Mouse (Mus musculus) urinary bladder, postnatal 10 days (tissue): ENCODE measurements at regions not wholly inside any gene's neighbourhood (a gene's known extent, or its start where the extent isn't known, plus 50 kb on each side); places are given as distances from the start of the nearest gene placed in this dataset.

Experiments used
- DNase-seq: peaks from one replicate; pipeline ENCODE4 v3.0.0; 2022; ENCODE audit warnings: low spot score

DNA sequence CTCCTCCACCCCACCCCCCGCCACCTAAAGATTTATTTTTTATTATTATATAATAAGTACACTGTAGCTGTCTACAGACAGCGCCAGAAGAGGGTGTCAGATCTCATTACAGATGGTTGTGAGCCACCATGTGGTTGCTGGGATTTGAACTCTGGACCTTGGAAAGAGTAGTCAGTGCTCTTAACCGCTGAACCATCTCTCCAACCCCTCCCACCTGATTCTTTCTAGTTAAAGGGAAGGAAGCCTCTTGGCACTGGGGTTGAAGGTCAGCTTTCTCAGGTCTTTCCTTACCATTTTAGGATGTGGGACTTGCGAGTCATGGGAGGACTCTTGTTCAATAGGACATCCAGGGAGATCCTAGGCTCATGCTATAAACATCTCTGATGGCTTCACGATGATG, 54.7 kb downstream of the Hes1 start:
- no peak for DNase-seq

DNA sequence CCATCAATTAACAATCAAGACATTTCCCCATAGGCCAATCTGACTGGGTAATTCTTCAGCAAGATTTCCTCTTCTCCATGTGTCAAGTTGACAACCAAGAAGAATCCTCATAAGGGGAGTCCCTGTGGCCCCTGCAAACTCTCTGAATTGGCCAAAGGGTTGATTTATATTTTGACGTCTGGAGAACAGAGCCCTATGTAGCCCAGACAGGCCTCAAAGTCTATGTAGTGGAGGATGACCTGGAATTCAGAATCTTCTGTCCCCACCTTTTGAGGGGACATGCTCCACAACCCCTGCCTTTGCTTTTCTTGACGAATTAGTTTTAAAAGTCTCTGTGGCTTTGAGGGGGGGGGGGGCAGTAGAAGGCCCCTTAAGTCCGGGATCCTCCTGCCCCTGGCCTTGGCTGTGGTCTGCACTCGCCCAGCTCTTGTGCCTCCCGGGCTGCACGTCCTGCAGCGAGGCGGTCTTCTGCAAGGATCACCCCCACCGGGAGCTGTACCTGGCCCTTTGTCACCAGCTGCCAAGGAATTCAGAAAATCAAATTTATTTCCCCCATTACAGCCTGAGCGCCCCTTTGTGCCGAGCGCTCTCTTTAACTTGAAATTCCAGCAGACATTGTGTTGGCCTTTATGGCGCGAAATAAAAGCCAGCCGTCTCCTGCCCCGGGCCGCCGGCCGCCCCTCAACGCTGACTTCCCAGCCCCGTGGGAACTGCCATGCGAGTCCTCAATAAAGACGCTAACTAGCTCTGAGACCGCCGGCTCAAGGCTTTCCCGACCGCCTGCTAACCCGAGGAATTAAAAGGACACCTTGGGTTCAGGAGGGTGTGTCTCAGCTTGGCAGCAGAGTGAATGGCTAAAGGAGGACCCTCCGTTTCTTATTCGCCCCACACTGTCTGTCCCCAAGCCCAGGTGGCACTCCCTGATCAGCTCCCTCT, 56.4 kb downstream of the Hes1 start:
- no peak for DNase-seq

DNA sequence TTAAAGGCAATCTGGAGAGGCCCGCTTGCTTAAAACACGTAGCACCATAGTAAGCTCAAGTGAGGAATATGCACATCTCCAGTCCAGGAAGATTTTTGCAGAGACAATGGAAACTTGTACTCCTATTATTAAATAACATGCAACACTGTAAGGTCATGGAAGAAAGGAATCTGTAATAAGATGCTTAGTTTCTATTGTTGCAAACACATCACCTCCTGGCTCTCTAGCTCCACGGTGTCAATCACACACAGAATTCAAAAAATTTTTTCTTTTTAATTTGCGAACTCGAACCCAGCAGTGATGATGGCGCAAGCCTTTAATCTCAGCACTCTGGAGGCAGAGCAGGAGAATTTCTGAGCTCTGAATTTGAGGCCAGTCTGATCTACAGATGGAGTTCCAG, 57.4 kb downstream of the Hes1 start:
- no peak for DNase-seq

DNA sequence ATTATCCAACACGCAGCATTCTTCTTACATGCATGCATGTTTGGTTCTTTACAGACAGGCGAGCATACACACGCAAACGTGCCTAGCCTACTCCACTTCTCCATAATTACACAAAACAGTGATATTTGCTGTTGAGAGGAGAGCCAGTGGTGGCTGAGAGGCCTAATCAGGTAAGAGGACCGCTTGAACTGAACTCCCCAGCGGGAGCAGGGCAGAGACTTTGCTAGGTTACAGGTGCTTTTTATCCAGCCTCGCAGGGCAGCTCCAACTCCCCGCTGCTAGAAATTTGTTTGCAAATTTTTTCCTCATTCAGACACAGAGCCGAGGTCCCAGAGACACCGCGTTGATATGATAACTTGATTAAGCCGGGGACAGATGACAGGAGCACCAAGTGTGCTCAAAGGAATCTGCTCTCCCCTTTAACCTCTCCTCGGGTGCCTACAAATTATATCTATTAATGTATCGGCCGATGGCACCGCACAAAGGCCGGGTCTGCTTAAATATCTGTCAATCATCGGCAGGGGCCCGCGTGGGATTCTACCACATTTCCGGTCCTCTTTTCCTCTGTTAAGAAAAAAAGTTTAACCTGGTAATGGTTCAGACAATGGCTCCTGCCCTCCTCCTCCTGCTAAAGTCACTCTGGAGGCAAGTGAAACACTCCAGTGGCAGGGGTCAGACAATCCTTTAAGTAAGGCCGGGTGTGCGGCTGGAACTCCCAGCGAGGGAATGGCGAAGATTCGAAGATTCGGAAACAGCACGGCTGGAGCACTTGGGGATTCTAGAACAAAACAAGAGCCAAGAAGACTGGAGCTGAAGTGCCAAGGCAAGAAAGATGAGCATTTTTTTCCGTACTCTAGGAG, 58.3 kb downstream of the Hes1 start:
- DNase-seq = no peak

DNA sequence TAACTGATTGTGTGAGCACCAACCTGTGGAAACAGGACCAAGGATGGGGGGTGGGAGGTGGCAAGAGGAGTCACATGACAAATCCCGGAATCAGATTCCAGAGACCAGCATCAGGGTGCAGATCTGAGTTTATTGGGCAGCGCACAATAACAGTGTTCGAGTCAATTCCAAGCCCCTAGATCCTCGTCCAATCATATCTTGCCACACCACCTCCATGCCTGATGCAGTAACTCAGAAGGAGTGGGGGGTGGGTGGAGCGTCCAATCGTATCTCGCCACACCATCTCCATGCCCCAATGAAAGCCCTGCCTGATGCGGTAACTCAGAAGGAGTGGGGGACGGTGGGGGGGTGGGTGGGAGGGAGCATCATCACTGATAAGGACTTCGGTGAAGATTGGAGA, 62.8 kb downstream of the Hes1 start:
- no peak for DNase-seq

DNA sequence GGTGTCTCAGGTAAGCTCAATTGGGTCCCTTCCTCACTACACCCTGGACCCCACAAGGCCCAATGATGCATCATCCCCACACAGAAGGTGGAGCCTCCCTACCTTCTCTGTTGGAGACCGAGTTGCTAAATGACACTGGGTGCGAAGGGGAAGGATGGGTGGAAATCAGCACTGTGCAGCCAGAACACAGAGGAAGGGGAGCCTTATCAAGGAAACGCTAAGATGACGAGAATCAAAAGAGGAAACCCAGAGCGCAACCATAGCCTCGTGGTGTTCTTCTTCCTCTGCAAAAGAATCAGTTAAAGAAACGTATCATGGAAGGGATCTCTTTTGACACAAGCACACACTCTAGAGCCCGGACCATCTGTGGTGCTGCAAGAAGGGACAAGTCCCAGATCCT, 64.6 kb downstream of the Hes1 start:
- no peak for DNase-seq

DNA sequence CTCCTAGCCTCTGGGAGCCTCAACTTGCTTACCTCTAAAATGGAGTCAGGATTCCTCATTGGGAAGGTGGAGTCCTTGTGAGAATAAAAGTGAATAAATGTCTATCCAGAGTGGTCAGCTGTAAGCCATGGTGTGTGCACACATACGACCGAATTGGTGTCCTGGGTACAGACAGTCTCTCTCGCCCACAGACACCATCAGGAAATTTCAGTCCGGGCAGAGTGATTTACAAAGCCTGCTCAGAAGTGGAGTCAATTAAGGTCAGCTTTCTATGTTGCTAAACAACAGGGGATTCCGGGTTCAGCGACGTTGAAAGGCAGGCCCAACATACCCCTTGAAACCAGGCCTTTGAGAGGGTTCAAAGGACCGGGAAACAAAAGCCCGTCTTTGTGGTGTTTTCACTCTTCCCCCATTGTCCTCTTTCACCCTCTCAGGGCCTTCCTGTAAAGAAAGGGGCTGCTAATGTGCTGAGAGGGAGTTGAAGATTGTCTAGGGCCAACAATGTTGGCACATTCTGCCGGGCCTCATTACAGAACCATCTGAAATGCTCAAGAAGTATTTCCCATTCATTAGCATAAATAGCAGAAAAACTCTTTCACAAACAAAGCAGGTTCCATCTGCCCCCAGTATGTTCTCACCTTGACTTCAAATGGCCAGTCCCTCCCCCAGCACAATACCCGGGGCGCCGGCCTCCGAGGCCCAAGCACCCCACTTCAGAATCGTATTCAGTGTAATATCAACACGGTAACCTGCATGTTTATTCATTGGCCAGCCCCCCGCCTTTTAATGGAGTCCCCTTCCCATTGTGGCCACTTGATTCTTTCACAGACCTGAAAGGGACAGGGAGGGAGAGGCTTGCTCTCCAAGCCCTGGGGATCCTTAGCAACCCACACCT, 65.3 kb downstream of the Hes1 start:
- DNase-seq = no peak

DNA sequence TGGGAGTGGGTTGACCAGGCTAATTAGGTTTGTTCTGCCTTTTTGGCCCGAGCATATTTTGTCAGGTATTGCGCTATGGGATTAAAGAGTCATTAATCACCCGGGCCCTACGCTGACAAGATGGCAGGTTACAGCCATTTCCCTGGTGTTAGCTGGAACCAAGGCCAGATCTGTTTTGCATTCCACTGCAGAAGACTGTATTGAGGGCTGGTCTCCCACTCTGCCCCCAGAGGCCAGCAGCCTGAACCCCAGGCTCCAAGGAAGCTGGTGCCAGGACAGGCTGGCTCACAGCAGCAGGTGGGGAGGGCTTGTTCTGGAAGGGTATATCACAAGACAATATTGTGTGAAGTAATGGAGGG, 65.9 kb downstream of the Hes1 start:
- DNase-seq = no peak

DNA sequence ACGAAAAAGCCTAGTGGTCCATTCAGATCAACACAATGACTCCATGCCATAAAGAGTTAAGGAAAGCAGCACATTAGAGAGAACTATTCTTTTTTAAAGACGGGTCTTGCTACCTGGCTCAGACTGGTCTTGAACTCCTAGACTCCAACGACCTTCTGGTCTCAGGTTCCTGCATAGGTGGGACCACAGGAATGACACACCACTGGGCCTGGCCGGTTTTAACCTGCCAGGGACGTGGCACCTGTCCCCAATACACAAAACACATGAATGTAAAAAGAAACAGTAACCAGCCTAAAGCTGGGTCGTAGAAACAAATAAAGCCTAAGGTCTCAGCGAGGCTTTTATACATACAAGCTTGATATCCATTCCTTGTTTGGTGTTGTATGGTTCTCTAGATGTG, 67.9 kb downstream of the Hes1 start:
- DNase-seq = no peak

DNA sequence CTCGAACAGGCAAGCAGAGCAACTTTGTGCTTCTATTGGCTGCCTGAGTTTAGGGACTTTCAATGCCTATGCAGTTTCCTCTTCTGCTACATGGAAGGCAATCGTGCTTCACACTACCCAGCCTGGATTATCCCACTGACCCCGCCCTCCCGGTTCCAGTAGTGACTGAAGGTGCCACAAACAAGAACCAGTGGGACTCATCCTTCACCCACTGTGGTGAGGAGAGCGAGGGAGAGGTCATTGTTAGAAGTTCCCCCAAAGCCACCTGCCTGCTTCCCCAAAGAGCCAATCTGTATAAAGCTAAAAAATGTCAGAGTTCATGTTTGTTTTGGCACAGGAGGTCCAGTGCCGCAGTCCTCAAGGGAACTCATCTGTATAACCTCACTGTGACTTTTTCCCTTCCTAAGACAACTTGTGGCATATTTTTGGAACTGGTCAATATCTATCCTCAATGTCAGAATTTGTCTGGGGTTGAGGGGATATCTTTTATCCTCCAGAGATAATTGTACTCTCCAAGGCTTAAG, 70.5 kb downstream of the Hes1 start:
- DNase-seq = no peak

DNA sequence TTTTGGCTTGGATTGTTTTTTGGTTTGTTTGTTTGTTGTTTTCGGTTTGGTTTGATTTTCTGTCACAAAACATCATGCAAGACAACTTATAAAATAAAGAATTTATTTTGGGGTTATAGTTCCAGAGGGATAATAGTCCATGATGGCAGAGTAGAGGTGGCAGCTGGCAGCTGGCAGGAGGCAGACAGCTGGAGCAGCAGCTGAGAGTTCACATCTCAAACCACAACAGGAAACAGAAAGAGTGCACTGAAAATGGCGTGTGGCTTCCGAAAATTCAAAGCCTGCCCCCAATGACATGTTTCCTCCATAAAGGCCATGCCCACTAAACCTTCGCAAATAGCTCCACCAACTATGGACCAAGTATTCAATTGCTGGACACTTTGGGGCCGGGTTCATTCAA, 72.7 kb downstream of the Hes1 start:
- DNase-seq = no peak

DNA sequence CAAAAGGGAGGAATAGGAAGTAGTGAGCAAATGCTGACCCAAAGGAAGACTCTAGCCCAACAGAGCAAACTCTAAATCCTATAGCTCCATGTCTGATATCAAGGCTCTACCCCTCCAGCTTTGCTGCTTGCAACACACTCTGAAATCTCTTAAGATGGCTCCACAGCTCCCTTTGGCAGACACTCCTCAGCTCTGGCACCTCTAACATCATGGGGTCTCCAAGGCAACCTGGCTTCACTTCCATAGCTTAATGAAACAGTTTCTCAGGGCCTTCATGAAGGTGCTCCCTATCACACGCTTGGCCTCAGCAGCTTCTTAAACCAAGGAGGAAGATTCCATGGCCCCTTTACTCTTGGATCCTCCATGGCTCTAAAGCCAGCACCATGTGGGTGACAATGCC, 73.6 kb downstream of the Hes1 start:
- no peak for DNase-seq

DNA sequence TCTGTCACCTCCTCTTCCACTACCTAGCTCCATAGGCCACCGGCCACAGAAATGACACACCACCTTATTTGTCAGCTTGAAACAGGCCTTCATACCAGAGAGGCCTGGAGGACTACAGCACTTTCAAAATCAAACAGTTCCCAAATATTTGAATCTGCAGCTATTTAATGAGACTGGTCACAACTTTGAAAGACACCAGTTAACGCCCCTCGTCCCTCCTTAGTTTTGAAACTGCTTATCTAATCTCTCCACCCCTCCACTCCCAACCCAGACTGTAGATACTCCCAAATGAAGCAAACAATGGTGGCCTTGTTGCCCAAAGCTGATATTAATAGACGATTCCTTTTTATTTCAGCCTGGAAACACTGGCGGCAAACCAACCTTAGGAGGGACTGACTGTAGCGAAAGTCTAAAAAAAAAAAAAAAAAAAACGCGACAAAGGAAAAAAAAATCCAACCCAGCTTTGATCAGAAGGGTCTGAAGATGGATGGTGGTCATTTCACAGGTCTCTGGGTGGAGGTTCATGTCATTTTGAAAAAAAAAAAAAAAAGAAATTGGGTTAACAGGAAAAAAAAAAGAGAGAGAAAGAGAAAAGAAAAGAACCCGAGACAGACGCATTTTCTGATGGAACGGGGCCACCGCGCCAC, 80.8 kb downstream of the Hes1 start:
- no peak for DNase-seq

DNA sequence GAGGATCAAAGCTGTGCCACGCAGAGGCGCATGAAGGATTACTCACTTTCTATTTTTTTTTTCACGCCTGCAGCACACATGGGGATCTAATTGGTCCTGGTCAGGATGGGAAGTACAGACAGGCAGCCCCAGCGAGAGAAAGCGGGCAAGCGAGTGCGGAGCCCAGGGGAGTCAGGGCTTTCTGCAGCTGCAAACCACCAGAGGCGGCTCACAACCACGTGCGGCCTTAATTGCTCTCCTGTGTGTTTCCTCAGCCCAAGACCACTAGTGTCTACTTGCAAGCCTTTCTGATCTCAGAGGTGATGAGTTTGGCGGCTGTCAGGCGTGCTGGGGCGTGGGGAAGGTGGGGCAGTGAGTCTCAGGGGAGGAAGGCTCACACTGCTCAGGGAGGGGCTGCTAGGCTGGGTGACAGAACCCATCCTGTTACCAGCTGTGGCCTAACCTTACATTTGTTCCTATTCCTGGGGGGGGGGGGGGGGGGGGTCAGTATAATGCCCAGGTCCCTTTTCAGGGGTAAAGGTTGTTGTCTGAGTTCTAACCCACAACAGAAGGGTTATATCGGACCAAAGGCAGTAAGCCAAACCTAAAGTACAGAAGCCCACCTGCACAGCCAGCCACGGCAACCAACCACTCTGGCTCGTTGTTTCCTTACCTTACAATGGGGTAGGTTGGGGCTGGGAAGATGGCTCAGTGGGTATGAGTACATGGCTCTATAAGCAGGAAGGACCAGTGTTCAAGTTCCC, 81.5 kb downstream of the Hes1 start:
- DNase-seq = no peak

DNA sequence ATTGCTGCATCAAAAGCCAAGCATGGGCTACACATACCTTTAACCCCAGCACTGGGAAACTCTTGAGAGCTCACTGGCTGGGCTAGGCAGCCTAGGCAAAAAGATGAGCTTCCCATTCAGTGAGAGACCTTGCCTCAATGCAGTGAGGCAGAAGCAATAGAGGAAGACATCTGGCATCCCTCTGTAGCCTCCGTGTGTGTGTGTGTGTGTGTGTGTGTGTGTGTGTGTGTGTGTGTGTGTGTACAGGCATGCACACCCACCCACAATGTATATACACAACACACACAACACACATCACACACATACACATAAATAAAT, 82.0 kb downstream of the Hes1 start:
- no peak for DNase-seq

DNA sequence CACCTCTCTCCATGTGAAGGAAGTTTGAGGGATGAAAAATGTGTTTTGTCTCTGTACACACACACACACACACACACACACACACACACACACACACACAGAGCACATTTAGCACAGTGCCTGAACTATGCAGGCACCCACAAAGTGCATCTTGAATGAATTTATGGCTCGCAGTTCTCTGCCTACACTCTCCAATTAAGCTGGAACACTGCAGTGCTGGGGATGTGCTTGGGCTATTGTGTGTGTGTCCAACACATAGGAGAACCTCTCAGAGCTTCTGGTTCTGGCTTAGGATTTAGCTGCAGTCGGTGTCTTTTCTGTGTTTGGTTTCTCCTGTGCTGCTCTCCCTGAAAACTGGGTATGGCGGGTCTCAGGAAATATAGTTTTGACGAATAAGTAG, 83.1 kb downstream of the Hes1 start:
- DNase-seq = no peak

DNA sequence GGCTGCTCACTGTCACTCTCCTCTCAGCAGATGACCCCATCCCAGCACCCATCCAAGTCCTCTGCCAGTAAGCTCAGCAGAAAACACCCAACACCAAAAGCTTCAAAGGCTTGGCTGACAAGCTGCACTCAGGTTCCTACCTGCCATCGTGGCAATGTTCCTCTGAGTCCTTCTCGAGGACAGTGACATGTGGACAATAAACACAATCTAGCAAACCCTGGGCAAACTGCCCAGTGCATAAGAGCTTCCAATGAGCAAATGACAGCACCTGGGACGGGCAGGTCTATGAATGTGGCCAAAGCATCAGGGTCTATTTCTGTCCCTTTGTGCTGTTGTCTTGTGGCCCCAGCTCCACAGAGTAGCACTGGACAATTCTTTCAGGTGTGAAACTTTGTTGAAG, 86.9 kb downstream of the Hes1 start:
- DNase-seq = no peak

DNA sequence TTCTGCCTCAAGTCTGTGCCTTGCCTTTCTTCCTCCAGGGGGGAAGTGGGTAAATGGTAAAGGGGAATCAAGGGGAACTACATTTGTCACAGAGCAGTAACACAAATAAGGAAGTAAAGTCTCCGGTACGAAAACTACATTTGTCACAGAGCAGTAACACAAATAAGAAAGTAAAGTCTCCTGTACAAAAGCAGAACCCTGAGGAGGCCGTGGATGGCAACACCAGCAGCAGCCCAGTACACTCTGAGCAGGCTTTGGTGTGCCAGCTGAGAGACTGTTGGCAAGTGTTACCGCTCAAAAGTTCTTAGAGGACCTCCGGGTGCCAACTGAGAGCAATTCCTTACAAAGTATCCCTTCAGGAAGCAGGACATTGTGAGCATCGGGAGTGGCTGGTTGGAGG, 90.9 kb downstream of the Hes1 start:
- no peak for DNase-seq

DNA sequence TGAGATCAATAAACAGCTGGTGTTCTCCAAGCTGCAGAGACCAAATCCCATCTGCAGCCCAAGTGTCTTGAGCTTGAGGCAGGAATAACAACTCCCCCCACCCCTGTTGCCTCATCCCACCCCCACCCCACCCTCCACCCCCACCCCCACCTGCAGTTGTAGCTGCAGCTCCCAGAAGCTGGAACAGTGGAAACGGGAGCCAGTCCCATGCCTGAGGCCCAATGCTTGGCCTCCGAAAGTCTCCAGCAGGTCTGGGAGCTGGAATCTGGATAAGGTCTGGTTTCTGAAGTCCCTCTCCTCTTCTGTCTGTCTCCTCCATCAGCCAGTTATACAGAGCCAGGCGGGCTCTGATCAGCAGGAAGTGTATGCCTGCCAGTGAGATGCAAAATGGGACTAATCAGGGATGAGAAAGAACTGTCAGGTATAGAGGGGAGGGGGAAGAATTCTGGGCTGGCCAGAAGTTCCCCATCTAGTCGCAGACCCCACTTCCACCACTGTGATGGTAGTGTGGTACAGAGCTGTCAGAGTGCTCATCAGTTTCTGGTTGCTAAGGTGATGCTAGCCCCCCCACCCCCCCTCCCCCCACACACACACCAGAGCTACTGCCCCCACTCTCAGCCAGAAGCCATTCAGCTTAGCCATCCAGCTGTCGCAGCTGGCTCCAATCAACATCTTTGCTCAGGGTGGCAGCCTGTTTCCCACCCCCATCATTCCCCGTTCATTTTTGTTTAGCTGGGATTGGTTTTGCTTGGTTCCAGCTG, 91.5 kb downstream of the Hes1 start:
- no peak for DNase-seq

DNA sequence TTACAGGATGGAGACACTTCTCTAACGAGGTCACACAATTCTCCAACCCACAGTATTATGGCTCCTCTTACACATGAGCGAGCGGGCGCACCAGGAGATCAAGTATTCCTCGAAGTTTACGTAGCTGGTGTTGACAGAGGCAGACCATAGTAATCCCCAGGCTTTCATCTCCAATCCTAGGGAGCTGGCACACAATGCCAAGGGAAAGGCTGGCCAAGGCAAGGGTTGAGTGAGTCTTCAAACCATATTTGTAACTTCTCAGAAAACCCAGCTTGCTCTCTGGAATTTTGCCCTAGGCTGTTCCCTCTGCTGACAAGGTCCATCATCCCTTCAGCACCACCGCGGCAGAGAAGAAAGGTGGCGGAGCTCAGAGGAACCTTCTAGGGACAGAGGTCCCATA, 94.0 kb downstream of the Hes1 start:
- no peak for DNase-seq
